Mouse (Mus musculus) kidney, postnatal 25 days (tissue): ENCODE measurements around the gene Trpm8.

Experiments used
- DNase-seq, 2 experiments: peaks; one replicate each; pipeline ENCODE4 v3.0.0; 2021; ENCODE audit warnings: mixed read lengths in 2 of 2

Gene Trpm8

DNA sequence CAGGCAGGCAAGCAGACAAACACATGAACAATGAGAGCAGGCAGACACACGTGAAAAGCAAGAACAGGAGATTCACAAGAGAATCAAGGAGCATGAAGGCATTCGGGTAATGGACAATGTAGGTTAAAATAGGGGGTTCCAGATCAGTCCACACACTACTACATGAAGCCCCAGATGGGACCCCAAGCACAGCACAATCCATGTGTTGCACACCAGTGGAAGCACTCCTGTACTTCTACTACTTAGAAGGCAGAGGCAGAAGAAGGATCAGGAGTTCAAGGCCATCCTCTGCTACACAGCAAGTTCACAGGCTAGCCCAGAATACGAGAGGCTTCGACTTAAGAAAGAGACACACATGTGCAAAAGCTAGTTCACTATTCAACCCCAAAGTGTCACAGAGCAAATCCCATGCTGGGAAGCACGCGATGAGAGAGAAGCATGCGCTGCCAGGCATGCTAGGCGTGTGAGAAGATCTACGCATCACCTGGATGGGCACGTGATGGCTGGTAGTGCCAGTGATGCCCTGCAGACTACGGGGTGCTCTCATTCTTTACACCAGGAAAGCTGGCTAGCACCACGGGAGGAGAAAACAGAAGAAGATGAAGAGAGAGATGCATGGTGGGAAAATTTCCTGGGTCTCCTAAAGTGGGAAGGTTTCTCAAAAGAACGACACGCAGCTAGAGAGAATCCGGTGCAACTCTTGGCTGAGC lies 8.8 kb downstream of the Trpm8 start:
- no peak for DNase-seq

DNA sequence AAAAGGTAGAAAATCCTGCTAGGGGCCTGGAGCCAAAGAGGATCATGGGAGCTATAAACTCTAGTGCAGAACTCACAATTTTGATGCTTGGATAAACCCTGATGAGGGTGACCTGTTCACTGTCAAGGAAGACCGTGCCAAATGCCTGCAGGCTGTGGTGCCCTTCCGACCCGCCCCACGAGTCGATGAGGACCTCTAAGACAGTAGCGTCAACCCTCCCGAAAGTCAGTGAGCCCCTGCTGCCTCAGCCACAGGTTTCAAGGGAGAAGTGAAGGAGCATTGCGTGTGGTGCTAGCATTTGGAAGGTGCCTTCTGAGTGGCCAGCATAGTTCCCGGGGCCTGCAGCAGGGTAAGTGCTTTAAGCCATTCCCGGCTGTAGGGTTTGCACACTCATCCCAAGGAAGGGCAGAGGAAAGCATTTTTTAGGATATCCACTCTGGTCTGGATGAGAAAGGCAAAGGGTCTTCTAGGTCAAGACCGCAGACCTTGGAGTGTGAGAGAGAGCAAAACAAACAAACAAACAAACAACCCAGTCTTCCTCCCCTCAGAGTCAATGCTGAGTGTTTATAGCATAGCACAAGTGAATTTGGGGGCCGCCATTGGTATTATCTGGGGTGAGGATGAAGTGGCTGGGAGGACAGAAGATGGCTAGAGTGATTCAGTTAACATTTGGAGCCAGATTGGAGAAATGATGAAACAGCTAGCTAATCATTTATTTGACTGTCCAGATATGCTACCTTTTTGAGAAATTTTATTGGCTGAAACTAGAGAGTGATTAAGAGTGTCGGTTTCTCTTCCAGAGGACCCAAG lies 9.6 kb downstream of the Trpm8 start:
- DNase-seq: no peak

DNA sequence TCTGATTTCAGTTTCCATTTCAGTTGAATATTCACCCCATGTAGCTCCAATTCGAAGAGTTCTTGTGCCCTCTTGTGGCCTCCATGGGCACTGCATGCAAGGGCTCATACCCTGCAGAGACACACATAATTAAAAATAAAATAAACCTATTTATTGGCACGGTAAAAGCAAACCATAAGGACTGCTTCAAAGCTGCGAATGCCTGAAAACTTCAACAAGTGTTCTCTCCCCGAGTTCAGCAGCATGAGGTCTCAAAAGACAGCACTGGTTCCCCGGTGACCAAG lies 10.2 kb downstream of the Trpm8 start:
- DNase-seq: peak; percentile 79 to 84

DNA sequence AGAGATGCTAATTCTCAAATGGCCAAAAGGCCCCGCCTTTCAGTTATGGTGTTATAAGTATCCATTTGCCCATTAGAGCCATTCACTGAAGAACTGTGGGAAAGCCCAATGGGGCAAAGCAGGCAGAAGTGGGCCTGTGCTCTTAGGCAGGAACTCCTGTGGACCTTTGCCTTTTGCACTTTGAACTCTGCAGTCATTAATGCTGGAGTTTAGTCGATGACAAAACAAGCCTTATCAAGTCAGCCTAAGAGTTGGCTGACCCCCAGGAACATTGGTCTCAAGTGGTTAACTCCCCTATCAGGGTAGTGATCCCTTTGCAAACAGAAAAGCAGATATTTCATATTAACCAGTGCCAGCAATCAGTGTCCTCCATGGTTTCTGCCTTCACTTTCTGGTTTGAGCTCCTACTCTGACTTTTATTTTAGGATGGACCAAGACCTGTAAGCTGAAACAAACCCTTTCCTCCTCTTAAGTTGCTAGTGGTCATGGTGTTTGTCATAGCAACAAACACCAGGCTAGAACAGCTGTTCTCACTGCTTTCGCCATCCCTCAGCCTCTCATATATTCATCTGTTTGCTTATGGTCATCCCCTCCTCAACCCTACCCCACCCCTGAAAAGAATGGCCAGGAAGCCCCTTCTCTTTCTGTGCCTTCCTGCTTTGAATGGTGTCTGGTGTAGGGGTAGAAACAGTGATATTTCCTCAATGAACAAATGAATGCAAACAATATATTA lies 10.8 kb downstream of the Trpm8 start:
- no peak for DNase-seq

DNA sequence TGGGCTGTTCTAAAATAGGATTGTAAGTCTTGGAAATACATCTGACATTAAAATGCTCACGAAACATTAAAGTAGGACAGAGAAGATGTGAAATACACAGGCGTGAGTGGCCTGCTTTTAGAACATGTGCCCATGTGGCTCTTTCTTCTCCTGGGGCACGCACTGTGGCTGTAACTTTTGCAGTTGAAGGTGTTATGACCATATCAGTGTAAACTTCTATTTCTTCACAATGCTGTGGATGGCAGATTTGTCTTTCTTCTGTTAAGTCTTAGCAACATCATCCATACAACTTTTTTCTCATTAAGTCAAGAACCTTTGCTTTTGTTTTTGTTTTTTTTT lies 11.3 kb downstream of the Trpm8 start:
- no peak for DNase-seq

DNA sequence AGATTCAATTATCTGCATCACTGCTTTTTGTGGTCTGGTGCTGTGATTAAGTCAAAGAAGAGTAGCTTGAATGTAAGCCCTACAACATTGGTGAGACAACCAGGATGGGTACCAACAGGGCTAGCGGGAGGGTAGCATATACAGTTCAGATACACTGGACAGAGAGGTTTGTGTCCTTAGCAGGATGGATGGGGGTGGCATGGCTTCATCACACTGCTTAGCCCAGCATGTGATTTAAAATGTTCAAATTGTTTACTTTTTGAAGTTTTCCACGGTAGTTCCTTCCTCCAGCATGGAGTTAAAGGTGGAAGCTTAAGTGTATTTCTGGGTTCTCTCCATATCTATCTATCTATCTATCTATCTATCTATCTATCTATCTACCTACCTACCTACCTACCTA lies 11.7 kb downstream of the Trpm8 start:
- DNase-seq: no peak

DNA sequence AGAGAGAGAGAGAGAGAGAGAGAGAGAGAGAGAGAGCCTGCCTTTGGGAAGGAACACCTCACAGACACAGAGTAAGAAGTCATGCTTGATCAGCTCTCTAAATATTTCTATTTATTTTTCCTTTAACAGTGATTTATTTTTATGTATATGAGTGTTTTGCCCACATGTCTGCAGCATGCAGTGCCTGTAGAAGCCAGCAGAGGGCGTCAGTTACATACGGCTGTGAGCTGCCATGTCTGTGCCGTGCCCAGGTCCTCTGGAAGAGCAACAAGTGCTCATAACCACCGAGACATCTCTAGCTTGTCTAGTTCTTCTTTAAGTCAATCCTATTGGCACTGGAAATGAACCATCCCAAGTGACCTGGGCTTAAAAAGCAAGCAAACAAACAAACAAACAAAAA lies 12.5 kb downstream of the Trpm8 start:
- DNase-seq: peak; percentile 74 to 76

DNA sequence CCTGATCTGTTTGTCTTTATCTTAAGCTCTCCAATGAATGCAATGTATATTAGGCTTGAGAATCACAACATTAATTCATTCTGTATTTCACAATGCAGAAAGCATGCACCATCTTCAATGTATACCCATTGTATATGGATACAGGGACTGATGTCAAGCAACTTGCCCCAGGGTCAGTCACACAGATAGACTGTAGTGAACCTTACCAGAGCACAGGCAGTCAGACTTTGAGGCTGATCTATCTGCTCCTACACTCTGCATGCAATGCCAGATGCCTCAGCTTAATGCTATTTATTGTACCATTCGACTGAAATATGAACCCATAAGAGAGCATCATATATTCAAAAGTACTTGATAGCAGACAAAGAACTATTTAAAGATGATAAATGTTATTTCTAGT lies 13.1 kb downstream of the Trpm8 start:
- peak; percentile 2 to 30 for DNase-seq

DNA sequence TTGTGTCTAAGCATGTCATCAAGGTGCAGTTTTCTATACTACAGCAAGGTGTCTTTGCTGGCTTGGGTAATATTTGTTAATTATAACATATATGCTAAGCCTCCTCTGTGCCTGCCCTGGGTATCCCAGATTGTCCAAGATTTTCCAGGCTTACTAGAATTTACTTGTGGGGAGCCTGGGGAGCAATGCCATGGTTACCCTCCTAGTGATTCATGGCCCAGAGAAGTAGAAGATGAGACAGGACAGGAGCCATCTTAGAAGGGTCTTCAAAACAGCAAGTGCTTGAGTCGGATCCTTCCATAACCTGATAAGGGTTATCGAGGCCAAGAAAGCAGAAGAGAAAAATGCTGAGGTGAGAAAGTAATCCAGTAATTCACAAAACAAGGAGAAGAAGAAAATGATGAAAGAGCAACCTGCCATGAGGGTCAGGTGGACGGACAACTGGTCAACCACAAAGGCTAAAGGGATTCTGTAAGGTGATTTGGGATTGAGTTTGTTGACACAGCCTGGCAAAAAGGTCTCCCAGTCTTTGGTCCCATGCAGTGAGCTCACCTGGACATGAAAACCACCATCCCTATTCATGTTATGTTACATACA lies 14.0 kb downstream of the Trpm8 start:
- DNase-seq: peak; percentile 1 to 32

DNA sequence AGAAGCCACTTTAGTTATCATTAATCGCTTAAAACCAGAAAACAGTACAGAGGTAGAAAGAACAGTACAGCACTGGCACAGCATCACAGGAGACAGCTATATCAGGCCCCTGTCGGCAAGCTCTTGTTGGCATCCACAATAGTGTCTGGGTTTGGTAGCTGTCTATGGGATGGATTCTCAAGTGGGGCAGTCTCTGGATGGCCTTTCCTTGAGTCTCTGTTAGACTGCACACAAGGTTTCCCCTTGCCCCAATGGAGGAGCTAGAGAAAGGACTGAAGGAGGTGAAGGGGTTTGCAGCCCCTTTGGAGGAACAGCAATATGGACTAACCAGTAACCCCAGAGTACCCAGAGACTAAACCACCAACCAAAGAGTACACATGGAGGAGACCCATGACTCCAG lies 14.6 kb downstream of the Trpm8 start:
- DNase-seq: peak in 1 of 2 experiments; percentile 29

DNA sequence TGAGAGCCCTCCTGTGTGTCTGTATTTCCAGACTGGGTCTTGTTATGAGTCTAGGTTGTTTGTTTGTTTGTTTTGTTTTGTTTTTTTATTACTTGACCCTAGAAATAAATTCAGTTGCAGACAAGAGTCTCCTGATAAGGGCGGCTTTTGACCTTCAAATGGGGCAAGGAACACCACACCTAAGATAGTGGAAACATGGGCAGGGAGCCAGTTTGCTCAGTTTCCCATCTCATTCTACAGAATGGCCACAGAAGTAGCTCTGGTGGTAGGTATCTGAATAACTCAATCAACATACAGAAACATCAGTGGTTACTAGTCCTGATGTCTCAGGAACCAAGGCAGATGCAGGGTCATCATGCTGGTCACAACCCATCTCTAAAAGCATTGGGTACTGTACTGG lies 17.2 kb downstream of the Trpm8 start:
- no peak for DNase-seq

DNA sequence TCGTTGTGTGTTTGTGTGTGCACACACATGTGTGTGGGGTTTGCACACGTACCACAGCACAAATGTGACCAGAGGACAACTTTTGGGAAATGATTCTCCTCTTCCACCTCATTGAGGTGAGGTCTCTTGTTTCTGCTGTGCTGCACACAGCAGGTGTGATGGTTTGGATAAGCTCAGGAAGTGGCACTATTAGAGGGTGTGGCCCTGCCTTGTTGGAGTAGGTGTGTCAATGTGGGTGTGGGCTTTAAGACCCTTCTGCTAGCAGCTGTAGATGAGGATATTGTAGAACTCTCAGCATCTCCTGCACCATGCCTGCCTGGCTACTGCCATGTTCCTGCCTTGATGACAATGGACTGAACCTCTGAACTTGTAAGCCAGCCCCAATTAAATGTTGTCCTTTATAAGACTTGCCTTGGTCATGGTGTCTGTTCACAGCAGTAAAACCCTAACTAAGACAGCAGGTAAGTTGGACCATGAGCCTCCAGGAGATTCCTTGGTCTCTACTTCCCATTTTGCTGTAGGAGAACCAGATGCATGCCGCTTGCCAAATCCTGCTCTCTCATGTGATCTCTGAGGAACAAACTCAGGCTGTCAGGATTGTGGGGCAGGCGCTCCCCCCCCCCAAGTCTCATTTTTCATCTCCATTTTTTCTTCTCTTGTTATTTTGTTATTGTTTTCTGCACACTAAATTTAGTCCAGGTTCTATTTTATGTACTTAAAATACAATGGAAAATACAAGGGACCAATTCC lies 18.9 kb downstream of the Trpm8 start:
- DNase-seq: no peak

DNA sequence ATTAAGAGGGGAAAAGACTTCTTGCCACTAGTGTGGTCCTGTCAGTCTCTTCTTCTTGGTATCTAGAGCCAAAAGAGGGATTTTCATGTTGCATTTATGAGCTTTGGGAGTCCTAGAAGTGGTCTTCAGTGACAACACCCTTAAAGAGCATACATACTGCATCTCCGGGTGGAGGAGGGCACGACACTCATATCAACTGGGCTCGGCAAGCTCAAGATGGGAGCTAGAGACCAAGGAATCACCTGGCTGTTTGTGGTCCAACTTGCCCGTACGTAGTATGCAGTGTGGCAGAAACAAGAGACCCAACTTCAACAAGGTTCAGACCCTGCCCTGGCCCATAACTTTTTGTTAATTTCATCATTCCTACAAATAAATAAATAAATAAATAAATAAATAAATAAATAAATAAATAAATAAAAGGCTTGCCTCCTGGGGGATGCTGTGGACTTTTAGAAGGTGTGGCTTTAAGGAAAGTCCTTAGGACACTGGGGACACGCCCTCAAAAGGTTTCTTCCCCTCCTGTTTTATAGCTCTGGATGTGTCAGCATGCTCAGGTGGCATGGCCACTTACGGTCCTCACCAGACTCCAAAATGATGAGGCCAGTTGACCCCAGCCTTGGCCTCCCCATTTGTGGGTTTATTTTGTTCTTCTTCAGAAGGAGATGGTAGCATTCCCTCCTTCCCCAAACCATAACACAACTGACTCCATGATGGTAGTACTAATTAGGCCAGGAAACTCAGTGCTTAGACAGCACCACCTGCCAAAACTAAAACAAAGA lies 20.2 kb downstream of the Trpm8 start:
- no peak for DNase-seq

DNA sequence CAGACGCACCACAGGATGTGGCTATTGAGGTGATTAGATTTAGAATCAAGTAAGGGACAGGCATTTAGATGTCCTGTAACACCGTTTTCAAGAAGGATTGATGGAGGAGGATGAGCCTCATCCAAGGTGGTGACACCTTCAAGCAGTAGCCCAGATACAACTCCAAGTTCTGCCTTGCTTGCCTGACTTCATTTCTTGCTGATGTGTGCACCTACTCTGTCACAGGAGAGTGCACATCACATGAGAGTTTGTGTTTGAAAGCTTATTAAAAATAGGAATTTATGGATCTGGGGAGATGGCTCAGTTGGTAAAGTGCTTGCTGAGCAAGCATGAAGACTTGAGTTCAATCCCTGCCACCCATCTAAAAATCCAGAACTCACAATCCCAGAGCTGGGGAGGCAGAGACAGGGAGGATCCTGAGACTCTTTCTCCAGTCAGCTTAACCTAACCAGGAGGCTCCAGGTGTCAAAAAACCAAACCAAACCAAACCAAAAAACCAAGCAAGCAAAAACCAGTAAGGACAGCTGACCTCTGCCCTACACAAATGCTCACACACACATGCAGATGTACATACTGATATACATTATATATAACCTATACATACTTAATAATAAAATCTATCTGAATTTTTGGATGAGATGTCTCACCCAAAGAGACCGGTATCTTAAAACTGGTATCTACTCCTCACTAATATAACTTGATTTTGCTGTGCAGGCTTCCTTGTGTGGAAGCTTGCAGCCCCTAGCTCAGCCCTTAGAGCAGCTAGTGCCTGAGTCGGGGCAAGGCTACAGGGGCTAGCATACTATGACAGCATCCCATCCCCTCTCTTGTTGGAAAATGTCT lies 21.4 kb downstream of the Trpm8 start:
- DNase-seq: no peak

DNA sequence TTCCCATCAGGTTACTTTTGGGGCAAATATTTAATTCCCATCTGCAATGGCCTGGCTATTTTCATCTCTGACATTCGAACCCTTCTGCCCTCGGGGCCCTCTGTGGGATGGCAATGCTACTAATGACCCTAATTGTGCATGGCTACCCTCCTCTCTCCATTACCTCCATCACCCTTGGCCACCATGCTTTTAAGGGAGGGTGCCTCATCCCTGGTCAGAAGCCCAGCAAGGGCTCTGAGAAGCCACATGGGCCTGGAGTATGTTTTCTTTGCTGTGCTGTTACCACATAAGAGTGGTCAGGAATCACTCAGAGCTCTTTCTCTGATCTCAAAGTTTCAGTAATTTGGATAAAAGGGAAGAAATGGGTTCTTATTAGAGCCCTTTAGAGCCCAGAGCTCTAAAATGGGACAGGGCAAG lies 22.1 kb downstream of the Trpm8 start:
- DNase-seq: no peak

DNA sequence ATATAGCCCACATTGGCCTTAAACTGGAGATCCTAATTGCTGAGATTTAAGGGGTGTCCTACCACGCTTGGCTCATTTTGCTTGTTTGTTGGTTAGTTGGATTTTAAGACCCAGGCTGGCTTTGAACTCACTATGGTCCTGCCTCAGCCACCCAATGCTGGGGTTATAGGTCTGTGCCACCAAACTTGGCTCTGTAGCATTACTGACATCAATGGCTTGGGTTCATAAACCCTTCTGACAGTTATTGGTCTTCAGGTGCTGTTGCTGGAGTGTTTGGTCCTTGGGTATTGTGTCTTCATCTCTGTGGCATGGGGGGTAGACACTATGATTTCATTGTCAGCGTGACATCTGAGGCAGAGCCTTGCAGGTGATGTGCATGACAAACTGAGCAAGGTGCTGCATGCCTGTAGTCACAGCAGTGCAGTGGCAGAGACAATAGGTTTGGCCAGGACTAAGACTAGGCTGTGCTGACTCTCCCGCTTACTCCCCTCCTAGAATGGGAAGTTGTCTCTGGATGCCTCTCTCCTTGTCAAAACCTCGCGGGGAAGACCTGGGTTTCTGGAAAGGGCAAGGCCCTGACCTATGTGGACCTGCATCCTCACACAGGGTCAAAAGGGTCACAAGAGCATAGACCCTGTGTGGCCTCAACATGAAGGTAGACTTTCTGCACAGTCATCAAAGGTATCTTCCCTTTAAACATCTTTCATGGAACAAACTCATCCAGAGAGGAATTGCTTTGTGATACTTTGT lies 23.0 kb downstream of the Trpm8 start:
- no peak for DNase-seq

DNA sequence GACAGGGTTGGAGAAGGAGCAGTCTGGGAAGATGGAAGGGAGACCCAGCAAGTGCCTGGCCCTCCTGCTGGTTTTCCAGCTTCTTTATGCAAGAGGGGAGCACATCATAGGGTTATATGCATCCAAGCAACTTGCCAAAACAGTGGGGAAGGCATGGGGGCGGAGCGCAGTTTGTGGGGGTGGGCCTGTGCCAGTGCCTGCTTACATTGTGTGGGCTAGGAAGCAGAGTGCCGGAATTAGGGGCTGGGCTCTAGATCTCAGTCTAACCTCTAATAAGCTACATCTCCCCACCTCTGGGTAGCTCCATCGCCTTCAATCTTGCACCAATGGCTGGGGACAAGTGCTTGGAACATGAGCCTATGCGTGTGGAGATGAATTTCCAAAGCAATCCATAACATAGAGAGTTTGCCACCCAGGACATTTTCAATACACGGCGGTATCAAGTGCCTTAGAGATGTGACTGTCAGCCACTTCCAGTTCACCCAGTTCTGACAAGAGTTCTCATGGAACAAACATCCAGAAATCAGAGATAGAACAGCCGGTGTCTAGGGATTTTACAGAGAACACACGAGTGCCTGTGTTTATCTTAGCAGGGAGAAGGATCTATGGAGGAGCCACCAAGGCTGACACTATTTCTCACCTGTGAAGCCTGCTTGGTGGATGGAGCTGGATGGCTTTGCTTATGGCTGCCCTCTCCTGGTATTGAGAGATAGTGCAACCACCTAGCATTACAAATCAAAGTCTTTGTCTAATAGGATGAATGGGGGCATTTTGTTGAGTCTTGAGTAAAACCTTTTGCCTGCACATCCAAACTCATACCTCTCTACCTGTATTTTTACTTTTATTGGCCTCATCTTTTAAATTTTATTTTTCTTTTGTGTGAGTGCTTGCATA lies 23.9 kb downstream of the Trpm8 start:
- DNase-seq: no peak

DNA sequence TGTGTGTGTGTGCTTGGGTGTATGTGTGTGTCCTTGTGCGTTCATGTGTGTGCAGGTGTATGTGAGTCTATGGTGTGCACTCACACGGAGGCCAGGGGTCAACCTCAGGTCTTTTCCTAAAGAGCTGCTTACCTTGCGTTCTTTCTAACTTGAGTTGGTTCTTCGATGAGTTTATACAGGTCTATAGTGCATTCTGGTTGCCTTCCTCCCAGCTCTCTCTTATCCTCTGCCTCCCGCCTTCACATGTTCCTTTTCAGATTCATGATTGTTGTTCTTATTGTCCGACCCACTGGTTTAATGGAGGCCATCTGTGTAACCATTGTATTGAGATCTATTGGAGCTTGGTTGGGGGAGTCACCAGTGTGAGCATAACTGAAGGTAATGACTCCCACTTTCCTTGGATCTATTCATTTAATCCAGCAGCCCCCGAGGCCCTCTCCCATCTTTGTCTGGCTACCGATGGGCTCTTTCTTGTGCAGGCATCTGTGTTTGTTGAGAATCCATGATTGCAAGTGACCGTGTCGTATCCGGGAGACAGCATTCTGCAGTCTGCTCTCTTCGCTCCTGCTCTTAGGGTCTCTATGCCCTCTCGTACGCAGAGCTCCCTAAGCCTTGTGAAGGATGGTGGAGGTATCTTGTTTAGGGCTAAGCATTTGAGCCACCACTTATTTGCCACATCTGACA lies 24.7 kb downstream of the Trpm8 start:
- DNase-seq: no peak

DNA sequence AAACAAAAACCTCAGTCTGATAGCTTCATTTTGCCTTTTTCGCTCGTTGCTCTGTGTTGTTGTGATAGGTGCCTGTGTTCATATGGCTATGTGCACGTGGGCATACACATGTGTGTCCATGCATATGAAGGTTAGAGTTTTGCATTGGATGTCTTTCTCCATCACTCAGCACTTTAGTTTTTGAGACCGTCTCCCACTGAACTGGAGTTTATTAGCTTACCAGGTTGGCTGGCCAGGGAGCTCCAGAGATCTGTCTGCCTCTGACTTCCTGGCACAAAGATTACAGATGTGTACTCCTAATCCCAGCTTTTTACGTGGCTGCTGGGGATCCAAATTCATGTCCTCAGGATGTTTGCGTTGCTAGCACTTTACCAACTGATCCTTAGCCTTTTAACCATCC lies 26.3 kb downstream of the Trpm8 start:
- no peak for DNase-seq
